Mouse (Mus musculus) lung, postnatal 14 days (tissue): Measurements from ENCODE around the gene Dalrd3.
A peak's percentile ranks its signal among the peaks of the same experiment; 100 is the strongest.
"Not testable (repeated sequence)": the region's sequence is repeated elsewhere in the genome, so short reads cannot be mapped to it uniquely, and the experiment has no call there.

Source experiments
- DNase-seq: peaks from one replicate; pipeline ENCODE4 v3.0.0; 2021

The Dalrd3 gene

GRCm38 (mm10) chr9:108573774-108574690, 4.3 kb downstream of the Dalrd3 start:
- peak; percentile 53 for DNase-seq

- no peak for DNase-seq
Measured at GRCm38 (mm10) chr9:108574921-108575320, 5.2 kb downstream of the Dalrd3 start.

GRCm38 (mm10) chr9:108575321-108576297, 5.9 kb downstream of the Dalrd3 start:
- no peak for DNase-seq

- no peak for DNase-seq
Measured at GRCm38 (mm10) chr9:108577025-108577424, 7.3 kb downstream of the Dalrd3 start.

- DNase-seq: peak; percentile 61
Measured at GRCm38 (mm10) chr9:108577934-108578544, 8.4 kb downstream of the Dalrd3 start.

GRCm38 (mm10) chr9:108578545-108579343, 9.1 kb downstream of the Dalrd3 start, which contains the start of gene Wdr6:
TSS of gene Wdr6 (minus strand) at chr9:108578739.
- peak; percentile 90 for DNase-seq

GRCm38 (mm10) chr9:108579344-108579690, 9.6 kb downstream of the Dalrd3 start:
- DNase-seq: no peak

- peak; percentile 56 for DNase-seq
Measured at GRCm38 (mm10) chr9:108587571-108588180, 18.0 kb downstream of the Dalrd3 start.

- no peak for DNase-seq
Measured at GRCm38 (mm10) chr9:108589229-108589628, 19.5 kb downstream of the Dalrd3 start.

GRCm38 (mm10) chr9:108591462-108591861, 21.8 kb downstream of the Dalrd3 start:
- no peak for DNase-seq

- no peak for DNase-seq
Measured at GRCm38 (mm10) chr9:108594354-108594753, 24.7 kb downstream of the Dalrd3 start.

- peak; percentile 66 for DNase-seq
Measured at GRCm38 (mm10) chr9:108596998-108597764, 27.5 kb downstream of the Dalrd3 start, which contains the start of gene P4htm. TSS of gene P4htm (minus strand) at chr9:108597667.

GRCm38 (mm10) chr9:108599021-108599566, 29.4 kb downstream of the Dalrd3 start:
- no peak for DNase-seq

GRCm38 (mm10) chr9:108600011-108600410, 30.3 kb downstream of the Dalrd3 start:
- peak; percentile 22 for DNase-seq

- DNase-seq: no peak
Measured at GRCm38 (mm10) chr9:108601986-108602385, 32.3 kb downstream of the Dalrd3 start.

GRCm38 (mm10) chr9:108607929-108608328, 38.2 kb downstream of the Dalrd3 start:
- DNase-seq: not testable (repeated sequence)

- no peak for DNase-seq
Measured at GRCm38 (mm10) chr9:108608889-108609288, 39.2 kb downstream of the Dalrd3 start.

GRCm38 (mm10) chr9:108611488-108611887, 41.8 kb downstream of the Dalrd3 start:
- DNase-seq: no peak

- DNase-seq: no peak
Measured at GRCm38 (mm10) chr9:108617301-108617700, 47.6 kb downstream of the Dalrd3 start.
